Mouse (Mus musculus) gastrocnemius, postnatal 25 days (tissue): ENCODE results near the gene Cabp1. TPM values are rescaled to one million over a fixed set of nuclear protein-coding genes. Genes with fewer than 3 reads are reported as not detected.
"Not testable (repeated sequence)": the region's sequence is repeated elsewhere in the genome, so short reads cannot be mapped to it uniquely, and the experiment has no call there.

Source experiments
- DNase-seq: peaks from one replicate; pipeline ENCODE4 v3.0.0; 2022
- total RNA-seq, 2 experiments: library from RNA; stranded (reverse); gene quantifications; 1 replicate in 1 of 2; 2 replicates in 1 of 2; pipeline ENCODE4 v1.2.3; 2021

The Cabp1 gene
- total RNA-seq, 2 experiments from 2014 or later = 1.6 TPM

DNA sequence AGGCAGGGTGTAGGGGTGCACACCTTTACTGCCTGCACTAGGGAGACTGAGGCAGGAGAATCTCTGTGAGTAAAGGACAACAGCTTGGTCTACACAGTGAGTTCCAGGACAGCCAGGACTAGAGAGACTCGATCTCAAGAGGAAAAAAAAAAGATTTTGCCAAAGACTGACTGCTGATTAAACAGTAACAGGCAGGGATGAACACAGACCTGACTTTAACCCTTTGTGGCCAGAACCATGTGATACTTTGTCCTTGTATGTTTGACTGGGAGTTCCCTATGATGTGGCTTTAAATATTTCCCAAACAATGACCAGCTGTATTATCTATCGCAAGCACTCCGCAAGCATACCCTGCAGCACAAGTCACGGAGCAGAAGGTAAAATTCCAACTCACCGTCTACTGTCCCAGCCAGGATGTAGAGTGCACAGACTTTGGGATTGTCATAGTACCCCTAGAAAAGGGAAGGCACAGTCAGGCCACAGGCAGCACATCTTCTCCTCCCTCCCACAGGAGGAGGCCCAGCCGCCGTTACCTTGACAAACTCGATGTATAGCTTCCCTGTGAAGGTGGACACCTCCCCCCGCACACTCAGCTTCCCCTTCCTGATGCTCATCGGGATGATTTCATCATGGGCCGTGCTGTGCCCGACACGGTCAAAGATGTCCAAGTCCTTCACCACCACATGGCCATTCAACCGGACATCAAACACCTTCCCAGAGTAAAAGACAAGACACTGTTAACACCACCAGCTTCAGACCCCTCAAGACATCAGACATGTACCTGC is 44.3 kb downstream of the Cabp1 start:
- no peak for DNase-seq

- not testable (repeated sequence) for DNase-seq
Measured at GRCm38 (mm10) chr5:115148872-115149271, 45.3 kb downstream of the Cabp1 start.

DNA sequence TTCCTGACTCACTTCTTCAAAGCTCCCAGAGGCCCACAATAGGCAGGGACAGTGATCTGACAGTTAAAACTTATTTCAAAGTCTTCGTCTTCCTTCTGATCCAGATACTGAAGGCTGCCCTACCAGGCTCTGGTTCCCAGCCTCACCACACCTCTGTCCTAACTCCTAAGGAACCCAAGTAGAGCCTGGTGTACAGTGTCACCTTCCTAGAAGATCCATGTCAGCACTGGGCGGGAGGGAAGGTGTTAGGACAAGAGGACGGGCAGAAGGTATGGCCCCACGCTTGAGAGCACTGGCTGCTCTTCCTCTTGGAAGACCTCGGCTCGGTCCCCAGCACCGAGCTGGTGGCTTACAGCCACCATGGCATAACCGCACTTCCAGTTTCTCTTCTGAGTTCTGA is 45.8 kb downstream of the Cabp1 start:
- no peak for DNase-seq

DNA sequence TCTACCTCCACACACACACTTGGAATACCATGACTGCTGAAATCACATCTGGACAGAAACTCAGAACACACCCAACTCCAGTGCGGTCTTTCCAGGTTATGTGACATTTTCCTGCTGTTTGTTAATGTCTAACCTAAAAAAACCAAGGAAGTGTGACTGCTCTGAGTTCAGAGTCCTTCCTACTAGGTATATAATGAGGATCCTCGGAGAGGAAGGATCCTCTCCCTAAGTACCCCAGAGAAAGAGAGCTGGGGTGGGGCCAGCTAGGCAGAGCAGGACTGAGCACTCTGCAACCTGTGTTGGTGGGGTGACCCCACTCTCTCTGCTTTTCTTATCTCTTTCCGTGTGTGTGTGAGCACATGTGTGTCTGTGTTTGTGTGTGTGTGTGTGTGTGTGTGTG is 46.8 kb downstream of the Cabp1 start:
- no peak for DNase-seq

DNA sequence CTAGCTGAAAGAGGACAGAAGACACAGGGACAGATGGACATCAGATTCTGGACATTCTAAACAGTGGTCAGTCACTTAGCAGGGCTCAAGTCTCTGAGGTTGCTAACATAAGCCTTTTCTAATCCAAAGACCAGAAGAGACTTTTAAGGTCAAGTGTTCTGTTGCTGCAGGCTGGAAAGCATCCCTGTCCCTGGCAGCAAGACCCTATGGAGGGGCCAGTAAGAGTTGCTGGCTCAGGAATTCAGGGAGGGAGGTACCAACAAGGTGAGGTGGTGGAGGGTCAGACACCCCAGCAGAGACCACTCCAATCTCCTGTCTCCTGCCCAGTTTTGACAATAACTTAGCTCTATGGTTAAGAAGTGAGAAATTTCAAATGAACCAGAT is 47.4 kb downstream of the Cabp1 start:
- peak; percentile 61 for DNase-seq

DNA sequence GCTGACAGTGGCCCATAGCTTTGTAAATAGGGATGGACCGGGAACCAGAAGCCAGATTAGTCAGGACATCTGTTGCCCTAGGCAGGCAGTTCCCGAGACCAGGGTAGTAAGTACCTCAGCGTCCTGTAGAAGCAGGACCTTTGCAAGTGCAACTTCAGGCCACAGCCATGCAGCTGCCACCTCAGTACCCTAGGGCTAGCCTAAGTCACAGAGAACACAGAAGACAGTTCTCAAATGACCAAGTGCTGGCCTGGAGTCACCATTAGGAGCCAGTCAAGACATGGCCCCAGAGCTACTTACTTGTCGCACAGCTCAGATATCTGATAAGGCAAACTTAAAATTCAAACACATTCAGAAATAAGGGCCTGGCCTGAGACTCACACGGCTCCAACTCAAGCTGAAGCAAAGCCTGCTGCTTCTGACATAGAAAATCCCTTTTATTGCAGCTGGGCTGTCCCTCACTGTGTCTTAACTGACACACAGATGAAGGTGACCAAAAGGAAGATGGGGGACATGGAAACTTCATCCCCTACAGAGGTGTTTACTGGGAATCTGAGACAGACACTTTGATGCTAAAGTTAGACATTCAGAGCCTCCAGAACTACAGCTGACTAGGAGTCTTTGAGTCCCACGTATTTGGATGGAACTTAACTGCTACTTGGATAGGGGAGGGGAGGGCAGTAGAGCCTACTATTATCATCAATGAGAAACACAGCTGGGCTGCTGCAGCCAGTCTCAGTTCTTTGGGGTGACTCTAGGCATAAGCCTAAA is 48.0 kb downstream of the Cabp1 start:
- peak; percentile 59 for DNase-seq

- no peak for DNase-seq
Measured at GRCm38 (mm10) chr5:115145253-115145968, 48.8 kb downstream of the Cabp1 start.

DNA sequence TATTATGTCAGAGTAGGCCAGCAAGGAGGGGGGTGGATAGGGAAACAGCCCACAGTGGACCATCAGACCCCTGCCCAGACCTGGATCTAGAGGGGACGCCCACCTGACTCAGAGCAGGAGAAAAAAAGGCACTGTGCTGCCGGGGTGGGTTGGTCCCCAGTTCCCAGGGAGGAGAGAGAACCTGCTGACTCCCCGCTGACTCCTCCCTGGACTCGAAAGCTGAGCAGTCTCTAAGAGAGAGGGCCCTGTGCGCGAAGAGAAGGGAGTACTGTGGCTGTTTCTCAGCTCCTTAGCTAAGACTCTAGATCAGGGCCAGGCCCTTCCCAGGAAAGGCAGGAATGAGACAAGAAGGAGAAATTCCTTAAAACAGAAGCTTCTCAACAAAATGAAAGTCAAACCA is 49.7 kb downstream of the Cabp1 start:
- no peak for DNase-seq

- DNase-seq = peak; percentile 45
Measured at GRCm38 (mm10) chr5:115143552-115143951, 50.6 kb downstream of the Cabp1 start.

DNA sequence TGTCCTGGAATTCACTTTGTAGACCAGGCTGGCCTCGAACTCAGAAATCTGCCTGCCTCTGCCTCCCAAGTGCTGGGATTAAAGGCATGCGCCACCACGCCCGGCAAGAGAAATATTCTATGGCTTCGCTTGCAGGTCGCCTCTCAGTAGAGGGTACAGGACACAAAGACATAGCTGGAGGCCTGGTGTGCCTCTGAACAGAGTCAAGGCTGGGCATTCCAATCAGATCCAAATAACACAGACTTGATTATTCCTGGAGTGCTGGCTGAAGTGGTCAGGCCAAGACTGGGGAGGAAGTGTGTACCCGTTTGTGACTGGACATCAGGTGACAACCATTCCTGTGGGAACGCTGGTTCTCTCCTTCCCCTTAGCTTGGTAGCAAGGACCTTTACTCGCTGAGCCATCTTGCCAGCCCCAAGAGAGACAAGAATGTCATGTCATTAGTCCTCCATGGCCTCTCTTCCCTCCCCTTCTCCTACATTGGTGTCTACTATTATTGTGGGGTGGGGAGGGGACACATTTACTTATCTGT is 51.9 kb downstream of the Cabp1 start:
- no peak for DNase-seq

- DNase-seq = no peak
Measured at GRCm38 (mm10) chr5:115140726-115141125, 53.5 kb downstream of the Cabp1 start.

GRCm38 (mm10) chr5:115139124-115139523 is 55.1 kb downstream of the Cabp1 start:
- no peak for DNase-seq

DNA sequence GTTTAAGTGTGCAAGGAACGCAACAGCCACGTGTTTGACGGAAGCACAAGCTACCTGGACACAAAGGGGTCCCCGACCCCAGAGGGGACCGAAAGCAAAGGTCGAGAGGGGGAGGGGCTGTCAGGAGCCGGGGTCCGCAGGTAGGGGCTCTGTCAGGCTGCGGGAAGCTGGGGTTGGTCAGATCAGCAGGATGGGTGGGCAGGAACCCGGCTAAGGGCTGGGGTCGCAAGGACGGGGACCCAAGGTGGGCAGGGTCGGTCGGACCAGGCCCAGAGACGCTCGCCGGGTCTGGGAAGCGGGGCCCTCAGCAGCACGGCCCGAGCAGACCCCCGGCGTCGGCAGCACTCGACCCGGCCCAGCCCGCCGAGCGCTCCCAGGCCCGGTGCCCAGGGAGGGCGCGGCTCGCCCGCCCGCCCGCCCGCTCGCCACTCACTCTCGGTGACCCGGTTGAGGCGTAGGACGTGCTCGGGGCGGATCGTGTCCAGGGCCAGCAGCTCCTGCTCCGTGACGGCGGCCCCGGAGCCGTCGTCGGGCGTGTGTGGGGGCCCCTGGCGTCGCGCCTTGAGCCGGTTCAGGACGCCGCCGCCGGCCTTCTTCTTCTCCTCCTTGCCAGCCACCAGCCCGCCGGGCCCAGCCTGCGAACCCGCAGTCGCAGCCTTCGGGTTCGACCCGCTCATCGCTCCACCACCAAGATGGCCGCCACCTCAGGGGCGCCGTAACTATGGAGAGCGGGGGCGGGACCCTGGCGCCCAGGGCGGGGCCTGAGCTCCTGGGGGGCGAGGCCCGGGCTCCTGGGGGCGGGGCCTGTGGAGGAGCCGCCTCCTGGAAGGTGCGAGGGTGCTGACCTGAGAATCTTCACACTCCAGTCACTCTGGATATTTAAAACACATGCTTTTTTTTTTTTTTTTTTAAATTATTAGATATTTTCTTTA is 59.7 kb downstream of the Cabp1 start, which contains the start of gene Unc119b:
Gene Unc119b, minus strand, starts transcription at position 742 of the 932 bp plus-strand sequence.
- DNase-seq = peak; percentile 88

GRCm38 (mm10) chr5:115133358-115134066 is 60.7 kb downstream of the Cabp1 start:
- no peak for DNase-seq

DNA sequence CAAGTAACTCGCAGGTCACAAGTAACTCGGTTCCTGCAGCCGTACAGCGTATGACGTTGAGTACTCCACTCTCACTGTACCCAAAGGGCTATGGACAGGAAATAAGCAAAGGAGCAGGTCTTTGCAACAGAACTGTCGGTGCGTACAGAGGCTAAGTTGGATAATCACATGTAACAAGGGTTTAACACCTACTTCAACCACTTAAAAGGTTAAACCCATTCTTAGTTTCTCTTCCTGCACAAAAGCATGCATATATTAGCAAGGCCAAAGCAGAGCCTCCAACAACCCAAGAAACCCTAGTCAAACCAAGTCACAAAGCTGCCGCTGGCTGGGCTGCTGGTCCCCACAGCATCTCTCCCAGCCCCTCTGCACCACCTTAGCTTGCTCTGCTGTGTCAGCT is 61.7 kb downstream of the Cabp1 start:
- no peak for DNase-seq

DNA sequence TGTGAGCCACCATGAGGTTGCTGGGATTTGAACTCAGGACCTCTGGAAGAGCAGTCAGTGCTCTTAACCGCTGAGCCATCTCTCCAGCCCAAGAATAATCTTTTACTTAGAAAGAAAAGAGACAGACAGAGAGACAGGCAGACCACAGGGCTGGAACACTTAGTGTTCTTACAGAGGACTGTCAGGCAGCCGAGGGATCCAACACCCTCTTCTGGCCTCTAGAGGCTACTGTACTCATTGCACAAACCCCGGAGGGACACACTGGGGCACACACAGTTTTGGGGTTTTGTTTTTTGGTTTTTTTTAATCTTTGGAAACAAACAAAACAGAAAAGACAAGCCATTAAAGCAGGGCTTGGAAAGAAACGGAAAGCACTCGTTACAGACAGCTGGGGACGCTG is 64.9 kb downstream of the Cabp1 start:
- no peak for DNase-seq

- DNase-seq = no peak
Measured at GRCm38 (mm10) chr5:115127421-115128179, 66.6 kb downstream of the Cabp1 start.

DNA sequence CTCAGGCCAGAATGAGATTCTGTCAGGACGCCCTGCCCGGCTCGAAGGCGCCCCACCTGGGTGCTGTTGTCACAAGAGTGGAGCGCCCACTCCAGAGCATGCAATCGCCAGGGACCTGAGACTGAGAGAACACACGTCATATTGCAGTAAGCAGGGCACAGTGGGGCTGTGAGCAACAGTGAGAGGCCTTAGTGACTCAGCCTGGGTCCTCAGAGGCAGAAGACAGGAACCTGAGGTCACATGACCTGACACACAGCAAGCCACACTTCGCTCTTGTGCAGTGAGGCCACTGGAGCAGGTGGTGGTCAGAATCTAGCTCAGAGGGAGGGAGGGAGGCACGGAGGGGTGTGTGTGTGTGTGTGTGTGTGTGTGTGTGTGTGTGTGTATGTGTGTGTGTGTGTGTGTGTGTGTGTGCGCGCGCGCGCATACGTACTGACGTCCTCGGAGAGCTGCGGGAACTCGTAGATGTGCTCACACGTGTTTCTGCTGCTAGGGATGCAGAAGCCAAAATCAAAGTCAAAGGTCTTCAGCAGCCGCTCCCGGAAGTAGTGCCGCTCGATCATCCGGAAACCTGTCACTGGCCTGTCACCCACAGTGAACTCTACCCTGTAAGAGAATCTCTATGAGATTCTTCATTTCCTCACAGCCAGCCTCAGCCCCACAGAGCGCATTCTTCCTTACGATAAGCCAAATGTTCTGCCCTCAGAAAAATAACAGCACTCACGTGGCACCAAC is 67.4 kb downstream of the Cabp1 start:
- no peak for DNase-seq

- peak; percentile 80 for DNase-seq
Measured at GRCm38 (mm10) chr5:115125211-115125871, 68.8 kb downstream of the Cabp1 start.
